Mouse (Mus musculus) mammary gland, adult 2 months (tissue): ENCODE results near the gene Gm5134. TPM values are rescaled to one million over a fixed set of nuclear protein-coding genes. Genes with fewer than 3 reads are reported as not detected.

Experiments
- polyA plus RNA-seq: library from polyadenylated mRNA; depleted of rRNA; stranded (reverse); fragments of >200 nt; gene quantifications from 2 replicates; pipeline ENCODE4 v1.2.3, GENCODE M21; 2012; ENCODE audit warnings: low replicate concordance; rRNA removed

The Gm5134 gene
- 0.27 and 0.53 TPM in 2 replicates for polyA plus RNA-seq

DNA sequence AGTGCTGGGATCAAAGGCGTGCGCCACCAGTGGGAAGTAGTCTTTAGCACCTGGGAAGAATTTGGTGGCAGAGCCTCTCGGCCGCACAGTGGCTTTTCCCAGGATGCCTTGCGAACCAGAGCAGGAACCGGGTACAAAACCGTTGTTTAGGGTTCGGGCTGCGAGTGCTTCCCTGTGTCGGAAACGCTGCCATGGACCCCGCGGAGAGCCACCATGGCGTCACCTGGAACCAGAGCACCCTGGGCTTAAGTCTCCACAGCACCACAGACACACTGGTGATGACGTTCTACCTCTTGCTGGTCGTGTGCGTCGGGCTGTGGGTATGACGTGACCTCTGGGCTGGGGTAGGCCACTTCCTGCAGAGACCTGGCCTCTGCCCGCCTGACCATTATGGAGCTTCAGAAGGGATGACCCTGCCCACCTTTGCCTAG, at the start of gene Gm5134:
Gm5134 (plus strand) TSS at position 134 of the 431 bp plus-strand sequence.

DNA sequence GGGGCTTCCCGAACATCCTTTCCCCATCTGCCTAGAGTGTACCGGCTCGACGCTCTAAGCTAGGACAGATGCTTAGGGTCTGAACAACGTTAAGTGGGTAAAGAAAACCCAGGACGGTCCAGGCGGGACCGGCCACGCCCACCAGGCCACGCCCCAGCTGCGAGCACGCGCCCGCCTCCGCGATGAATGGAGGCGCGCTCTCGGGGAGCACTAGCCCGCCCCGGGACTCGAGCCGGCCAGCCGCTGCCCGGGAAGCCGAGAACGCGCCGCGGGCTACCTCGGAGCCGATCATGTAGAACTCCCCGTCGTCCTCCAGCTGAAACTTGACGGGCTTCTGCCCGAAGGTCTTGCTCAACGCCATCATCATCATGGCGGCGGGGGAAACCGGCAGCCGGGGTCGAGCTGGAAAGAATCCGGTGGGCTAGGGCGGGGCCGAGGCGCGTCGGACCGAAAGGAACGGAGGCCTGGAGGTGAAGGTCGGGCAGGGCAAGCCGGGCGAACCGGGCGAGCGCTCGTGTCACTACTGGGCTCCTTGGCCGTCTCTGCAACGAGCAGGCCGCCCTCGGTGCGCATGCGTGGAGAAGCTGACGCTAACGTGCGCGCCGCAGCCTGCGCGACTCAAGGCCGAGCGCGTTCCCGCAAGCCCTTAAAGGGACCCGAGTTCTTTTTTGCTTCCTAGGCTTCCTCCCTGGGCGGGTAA, 33.1 kb upstream of the Gm5134 start, which contains the start of gene Smarcb1:
Smarcb1 (minus strand) TSS at position 592 of the 700 bp plus-strand sequence.

DNA sequence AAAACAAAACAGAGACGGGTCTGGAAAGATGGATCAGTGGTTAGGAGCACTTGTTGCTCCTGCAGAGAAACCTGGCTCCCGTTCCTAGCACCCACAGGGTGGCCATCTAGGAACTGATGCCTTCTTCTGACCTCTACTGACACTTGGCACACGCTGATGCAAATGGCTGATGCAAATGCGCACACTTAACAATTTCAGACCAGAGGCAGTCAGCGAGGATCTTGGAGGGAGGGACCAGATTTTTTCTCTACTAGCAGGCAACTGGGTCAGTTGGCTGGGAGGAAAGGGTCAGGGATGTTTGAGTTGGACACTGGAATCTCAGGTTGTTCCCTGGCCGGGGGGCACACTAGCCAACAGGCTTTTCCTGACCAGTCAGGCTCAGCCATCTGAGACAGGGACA, 21.4 kb upstream of the Gm5134 start, which contains the start of gene Chchd10:
Chchd10 (plus strand) TSS at position 240 of the 400 bp plus-strand sequence.

DNA sequence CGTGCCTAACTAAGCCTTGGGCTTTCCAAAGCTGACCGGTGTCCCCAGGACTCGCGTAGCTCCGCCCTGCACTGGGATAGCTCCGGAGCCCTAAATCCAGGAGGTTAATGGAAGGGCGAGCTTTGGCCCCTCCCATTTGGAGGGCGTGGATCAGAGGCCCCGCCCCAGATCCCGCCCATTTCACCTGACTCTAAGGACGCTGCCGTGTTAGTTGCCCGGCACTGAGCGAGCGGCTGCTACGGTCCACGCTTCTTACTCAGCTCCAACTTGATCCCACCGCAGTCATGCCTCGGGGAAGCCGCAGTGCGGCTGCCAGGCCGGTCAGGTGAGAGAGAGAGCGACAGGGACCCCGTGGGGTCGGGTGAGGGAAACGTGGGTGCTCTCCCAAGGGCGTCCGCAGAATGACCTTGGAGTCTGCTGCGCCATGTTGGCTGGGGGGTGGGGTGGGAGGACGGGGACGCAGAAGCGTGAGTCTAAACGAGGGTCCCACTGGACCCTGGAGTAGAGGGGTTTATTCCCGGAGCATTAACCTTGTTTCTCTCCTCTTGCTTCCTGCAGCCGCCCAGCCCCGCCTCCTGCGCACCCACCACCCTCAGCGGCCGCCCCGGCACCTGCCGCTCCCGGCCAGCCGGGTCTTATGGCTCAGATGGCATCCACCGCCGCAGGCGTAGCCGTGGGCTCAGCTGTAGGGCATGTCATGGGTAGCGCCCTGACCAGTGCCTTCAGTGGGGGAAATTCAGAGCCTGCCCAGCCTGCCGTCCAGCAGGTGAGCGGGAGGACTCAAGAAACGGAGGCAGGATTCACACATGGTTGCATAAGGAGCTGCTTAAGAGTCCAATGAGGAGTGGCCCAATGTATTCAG, 18.4 kb upstream of the Gm5134 start, which contains the start of gene Mmp11:
Mmp11 (minus strand) TSS at position 817 of the 862 bp plus-strand sequence.

DNA sequence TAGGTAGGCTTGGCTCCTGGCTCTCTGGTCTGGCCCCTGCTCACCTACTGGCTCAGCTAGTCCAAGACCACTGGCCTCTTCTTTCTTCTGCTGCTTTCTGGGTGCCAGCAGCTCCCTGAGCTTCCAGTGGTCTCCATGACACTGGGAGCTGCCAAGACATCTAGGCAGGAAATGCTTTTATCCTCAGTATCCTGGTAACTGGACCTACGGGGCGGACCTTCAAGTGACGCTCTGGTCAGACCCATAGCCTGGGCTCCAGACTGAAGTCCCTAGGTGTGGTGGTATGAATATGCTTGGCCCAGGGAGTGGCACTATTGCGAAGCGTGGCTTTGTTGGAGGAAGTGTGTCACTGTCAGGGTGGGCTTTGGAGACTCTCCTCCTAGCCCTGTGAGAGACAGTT, 13.8 kb upstream of the Gm5134 start, which contains the start of gene Gm867:
Gm867 (minus strand) TSS at position 153 of the 400 bp plus-strand sequence.

DNA sequence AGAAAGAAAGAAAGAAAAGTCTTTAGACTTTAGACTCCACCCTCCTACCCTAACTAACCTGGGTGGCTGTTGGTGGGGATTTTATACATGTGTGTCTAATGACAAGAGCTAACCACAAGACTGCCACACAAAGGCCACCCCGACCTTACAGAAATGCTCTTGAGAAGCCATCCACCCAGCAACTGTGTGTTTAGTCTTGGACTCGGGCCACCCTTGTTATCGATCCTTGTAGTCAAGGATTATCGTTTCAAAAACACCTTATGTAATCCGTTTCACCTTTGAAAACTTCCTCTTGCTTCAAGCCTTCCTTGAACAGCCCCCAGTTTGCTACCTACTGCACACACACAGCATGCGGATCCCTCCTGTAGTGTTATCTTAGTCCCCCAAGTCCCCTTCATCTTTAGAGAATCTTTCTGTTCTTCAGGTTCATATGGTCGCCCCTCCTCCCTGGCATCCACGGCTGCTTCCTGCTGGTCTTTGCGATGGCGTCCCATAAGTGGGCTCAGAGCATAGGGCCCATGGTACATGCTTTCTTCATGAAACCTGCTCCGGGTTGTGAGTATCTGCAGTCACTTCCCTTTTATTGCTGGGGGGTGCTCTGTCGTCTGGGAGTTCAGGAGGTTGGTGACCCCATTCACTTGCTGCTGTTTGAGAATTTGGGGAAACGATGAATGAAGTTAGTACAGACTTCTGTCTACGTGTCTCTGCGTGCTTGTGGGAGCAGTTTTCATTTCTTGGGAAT, 11.4 kb upstream of the Gm5134 start, which contains the start of gene Vpreb3:
Vpreb3 (plus strand) TSS at position 322 of the 742 bp plus-strand sequence.

DNA sequence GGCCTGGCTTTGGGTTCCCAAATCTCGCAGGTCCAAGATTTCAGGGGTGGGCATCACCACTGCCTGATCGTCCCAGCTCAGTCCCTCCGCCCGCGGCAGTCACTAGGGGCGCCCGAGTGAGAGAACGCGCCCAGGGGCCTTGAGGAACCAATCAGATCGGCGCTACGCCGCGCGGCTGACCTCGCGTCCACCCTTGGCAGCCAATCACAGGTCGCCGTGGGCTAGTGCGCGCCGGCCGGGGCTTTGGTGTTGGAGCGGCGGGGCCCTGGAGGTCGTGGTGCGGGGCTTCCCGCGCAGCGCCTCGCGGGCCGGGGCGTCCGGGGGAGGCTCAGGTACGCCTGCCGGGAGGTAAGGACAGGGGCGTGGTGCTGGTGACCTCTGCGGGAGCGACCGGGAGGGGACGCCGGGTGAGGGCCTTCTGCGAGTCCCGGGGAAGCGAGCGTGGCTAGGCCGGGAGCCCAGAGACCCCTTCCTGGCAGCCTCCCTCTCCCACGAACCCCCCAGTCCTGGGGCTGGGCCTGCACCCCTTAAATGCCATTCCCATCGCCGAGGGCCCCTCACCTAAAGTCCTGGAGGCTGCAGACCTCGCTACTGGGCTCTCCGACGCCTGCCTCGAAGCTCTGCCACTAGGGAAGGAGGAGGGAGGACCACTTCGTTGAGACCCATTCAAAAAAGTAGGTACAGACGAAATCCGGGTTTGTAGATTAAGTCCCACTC, 78.2 kb downstream of the Gm5134 start, which contains the start of gene Zfp280b:
Zfp280b (plus strand) TSS at position 249 of the 717 bp plus-strand sequence.

Other genes starting within 250 kb of the Gm5134 start
- gene Cabin1, start 190.2 kb upstream of the Gm5134 start, polyA plus RNA-seq = 44.9 and 71.1 TPM in 2 replicates
- gene Ddt, start 181.1 kb upstream of the Gm5134 start, polyA plus RNA-seq = 124 and 130 TPM in 2 replicates
- gene Gm20441, start 173.6 kb upstream of the Gm5134 start, polyA plus RNA-seq = 0.80 TPM in 1 of 2 replicates, not detected in the other
- gene Gstt3, start 173.1 kb upstream of the Gm5134 start, polyA plus RNA-seq = 29.5 and 31.8 TPM in 2 replicates
- gene Gstt1, start 155.9 kb upstream of the Gm5134 start, polyA plus RNA-seq = 102 and 142 TPM in 2 replicates
- gene Gstt4, start 132.0 kb upstream of the Gm5134 start, polyA plus RNA-seq = 0.13 TPM in 1 of 2 replicates, not detected in the other
- 154 and 183 TPM in 2 replicates for gene Gstt2, start 117.1 kb upstream of the Gm5134 start, polyA plus RNA-seq
- 840 and 1,446 TPM in 2 replicates for gene Mif, start 94.3 kb upstream of the Gm5134 start, polyA plus RNA-seq
- 3.8 and 13.0 TPM in 2 replicates for gene Derl3, start 61.1 kb upstream of the Gm5134 start, polyA plus RNA-seq
- 38.7 and 48.1 TPM in 2 replicates for gene Smarcb1, start 32.9 kb upstream of the Gm5134 start, polyA plus RNA-seq
- 802 and 1,034 TPM in 2 replicates for gene Chchd10, start 21.4 kb upstream of the Gm5134 start, polyA plus RNA-seq
- gene Mmp11, start 18.0 kb upstream of the Gm5134 start, polyA plus RNA-seq = 32.1 and 37.9 TPM in 2 replicates
- 0.37 TPM in 1 of 2 replicates, not detected in the other for gene Gm867, start 13.8 kb upstream of the Gm5134 start, polyA plus RNA-seq
- gene Vpreb3, start 11.5 kb upstream of the Gm5134 start, polyA plus RNA-seq = 42.7 and 65.7 TPM in 2 replicates
- gene Zfp280b, start 78.1 kb downstream of the Gm5134 start, polyA plus RNA-seq = 5.6 and 6.7 TPM in 2 replicates
- not detected in 2 replicates for gene Slc5a4b, start 156.4 kb downstream of the Gm5134 start, polyA plus RNA-seq
- gene Slc5a4a, start 192.9 kb downstream of the Gm5134 start, polyA plus RNA-seq = not detected in 2 replicates